Mouse (Mus musculus) urinary bladder, postnatal 36 days (tissue): Measurements from ENCODE around the gene Med27.

Experiments used
- DNase-seq, 2 experiments: peaks; one replicate each; pipeline ENCODE4 v3.0.0; 2022; ENCODE audit warnings: low spot score in 2 of 2, mixed read lengths in 1 of 2

The Med27 gene

DNA sequence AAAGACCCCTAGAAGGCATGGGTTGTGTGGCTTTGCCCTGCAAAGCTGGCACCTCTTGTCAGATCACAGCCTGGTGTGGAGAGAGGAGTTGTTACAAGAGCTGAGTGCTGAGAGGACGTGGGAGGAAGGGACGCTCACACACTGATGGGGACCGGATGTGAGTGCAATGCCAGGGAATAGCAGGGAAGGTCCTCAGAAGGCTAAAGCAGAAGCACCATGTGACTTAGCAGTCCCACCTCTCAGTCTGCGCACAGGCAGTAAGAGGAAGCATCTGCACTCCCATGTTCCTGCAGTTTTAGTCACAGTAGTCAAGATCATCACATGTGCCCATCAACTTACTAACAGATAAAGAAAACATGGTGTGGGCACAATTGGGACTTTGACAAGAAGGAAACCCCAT, 119.8 kb downstream of the Med27 start:
- DNase-seq, result no peak

DNA sequence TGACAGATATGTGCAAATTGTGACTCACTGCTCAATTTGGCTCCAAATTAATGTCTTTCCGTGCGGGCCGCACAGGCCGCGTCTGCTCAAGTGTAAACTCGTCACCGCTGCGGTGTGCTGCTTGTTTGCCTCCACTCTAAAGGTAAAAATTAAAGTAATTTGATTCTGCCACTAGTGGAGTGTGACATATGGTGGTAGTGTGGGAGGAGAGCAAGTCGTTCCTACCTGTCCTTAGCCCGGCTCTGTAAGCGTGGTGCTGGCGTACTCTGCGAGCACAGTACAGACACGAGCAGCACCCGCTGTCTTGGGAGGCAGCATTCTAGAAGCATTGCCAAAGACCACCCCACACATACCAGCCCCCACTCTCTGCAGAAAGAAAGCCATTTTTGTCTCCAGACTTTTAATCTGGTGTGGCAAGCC, 121.9 kb downstream of the Med27 start:
- DNase-seq, result no peak

GRCm38 (mm10) chr2:29472952-29473437, 126.4 kb downstream of the Med27 start:
- DNase-seq, result no peak

DNA sequence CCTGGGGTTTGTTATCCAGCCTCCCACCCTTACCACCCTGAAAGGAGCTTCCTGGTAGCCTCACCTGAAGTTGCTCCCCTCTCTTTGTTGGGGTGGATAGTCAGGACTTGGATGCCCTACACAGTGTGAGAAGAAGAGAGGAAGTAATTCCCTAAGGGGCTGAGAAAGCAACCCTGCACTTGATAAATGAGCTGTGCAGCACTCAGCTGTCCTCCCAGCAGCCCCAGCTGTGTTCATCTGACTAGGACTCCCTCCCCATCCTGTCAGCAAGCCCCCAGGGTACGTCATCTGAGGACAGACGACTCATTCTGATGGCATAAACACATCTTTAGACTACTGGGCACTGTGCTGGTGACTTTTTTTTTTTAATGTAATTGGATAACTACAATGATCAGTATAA, 127.3 kb downstream of the Med27 start:
- no peak for DNase-seq

DNA sequence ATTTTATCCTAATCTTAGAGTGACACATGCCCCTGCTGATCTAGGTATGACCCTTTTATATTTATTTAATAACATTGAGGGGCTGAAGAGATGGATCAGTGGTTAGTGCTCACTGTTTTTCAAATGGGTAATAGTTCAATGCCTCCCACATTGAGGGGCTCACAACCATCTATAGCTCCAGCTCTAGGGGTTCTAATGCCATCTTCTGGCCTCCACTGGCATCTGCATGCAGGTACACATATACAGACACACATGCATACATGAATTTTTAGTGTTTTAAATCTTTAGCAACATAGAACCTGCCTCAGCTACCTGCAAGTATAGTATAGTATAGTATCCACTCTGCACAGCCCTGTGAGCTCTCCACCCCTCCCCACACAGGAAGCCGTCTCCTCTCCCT, 130.1 kb downstream of the Med27 start:
- DNase-seq, result no peak

- no peak for DNase-seq
Measured at GRCm38 (mm10) chr2:29481856-29482255, 135.2 kb downstream of the Med27 start.

- DNase-seq, result no peak
Measured at GRCm38 (mm10) chr2:29482979-29483718, 136.5 kb downstream of the Med27 start.

- DNase-seq, result no peak
Measured at GRCm38 (mm10) chr2:29485519-29485918, 138.9 kb downstream of the Med27 start.

- no peak for DNase-seq
Measured at GRCm38 (mm10) chr2:29486491-29486890, 139.9 kb downstream of the Med27 start.

DNA sequence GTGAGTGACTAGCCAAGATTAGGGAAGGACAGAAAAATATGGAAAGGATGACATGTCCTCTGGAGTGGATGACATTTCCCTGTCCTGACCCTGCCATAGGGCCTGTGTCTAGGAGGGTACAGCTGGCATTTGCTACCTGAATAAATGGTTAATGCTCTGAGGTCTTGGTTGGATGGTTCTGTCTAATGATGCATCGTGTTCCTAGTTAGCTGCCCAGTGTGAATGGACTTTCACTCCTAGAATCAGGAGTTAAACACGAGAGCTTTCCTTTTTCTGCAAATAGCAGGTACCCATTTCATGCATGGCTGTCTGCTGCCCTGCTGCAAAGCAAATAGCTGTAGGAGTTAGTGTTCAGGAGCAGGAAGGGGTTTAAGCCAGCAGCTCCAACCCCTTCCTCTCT, 141.0 kb downstream of the Med27 start:
- DNase-seq, result no peak

GRCm38 (mm10) chr2:29488379-29489236, 142.0 kb downstream of the Med27 start:
- DNase-seq, result no peak

- no peak for DNase-seq
Measured at GRCm38 (mm10) chr2:29491656-29492055, 145.0 kb downstream of the Med27 start.

- no peak for DNase-seq
Measured at GRCm38 (mm10) chr2:29493396-29494031, 146.9 kb downstream of the Med27 start.

- DNase-seq, result no peak
Measured at GRCm38 (mm10) chr2:29495271-29495670, 148.7 kb downstream of the Med27 start.

DNA sequence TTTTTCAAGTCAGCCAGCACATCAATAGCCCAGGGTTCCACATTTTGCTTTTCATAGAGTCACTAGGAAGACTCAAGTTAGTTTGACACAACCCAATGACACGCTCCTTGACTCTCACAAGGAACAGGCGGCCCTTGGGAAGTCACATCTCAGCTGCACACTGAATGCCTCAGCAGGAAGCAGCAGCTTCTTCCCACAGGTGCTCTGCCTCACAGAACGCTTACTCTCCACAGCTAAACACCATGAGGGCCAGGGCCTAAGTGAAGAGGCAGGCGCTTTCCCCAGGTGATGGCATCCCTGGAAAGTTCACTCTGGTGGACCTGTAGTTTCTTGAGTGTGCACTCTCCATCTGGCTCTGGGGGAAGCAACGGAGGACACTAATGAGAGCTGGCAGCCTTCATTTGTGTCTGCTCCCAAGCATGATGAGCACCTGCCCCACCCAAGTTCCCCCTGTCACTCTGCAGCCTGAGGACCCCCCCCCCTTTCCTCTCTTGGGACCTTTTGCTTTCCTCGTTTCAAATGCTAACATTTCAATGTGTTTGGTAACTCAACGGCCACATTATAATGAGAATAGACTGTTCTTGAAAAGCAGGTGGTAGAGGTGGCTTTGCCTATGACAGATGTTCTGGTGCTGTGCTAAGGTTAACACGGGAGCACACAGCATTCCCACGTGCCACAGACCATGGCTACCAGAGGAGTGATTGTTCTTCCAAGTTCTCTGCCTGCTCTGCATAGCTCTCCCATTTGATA, 154.2 kb downstream of the Med27 start:
- no peak for DNase-seq

DNA sequence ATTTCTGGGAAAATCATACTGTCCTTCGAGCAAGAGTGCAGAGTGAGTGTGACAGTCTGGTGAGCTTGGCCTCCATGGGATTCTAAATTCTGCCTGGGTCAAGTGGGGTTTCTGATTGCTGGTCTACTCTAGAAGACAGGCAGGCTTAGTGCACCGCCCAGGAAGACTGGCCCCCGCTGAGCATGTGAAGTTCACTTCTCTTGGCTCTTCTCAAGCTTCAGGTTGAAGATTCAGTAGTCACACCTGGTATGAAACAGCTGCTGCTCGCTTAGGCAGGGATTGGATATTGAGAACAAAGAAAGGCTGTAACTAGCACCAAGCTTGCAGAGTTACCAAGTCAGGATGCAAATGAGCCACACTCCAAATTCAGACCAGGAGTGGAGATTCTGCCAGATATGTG, 154.8 kb downstream of the Med27 start:
- no peak for DNase-seq

DNA sequence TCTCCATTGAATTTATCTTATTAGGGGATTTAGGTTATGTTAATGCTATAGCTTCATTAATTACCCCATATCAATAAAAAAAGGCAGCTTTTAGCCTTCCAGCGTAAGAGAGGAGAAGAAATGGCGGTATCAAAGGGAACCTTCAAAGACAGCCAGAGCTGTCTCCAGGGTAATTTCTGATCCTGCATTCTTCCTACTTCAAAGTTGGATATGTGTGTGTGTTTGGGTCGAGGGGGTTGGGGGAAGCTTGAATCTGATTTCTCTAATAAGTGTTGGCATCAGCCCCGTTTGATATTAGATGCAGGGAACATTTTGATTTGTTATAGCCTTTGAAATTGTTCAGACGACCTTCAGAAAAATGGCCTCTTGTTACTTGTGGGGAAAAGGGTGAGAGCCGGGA, 158.2 kb downstream of the Med27 start:
- DNase-seq, result no peak

DNA sequence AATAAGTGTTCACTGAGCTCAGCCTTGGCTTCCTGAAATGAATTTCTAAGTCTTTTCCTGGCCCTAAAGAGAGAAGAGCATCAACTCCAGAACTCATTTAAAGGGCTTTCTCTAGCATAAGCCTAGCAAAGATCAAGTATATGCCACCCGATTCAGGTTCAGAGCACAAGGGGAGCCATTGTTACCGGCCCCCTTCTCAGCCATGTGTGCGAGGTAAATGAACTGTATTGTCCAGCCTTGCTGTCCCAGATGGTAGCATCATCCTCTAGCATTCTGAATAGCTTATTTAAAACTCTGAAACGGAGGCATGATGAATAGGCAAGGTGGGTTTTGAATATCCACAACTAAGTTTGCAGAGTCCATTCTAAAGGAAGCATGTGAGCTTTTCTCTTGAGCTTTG, 159.8 kb downstream of the Med27 start:
- DNase-seq, result no peak

- no peak for DNase-seq
Measured at GRCm38 (mm10) chr2:29513131-29513530, 166.5 kb downstream of the Med27 start.

DNA sequence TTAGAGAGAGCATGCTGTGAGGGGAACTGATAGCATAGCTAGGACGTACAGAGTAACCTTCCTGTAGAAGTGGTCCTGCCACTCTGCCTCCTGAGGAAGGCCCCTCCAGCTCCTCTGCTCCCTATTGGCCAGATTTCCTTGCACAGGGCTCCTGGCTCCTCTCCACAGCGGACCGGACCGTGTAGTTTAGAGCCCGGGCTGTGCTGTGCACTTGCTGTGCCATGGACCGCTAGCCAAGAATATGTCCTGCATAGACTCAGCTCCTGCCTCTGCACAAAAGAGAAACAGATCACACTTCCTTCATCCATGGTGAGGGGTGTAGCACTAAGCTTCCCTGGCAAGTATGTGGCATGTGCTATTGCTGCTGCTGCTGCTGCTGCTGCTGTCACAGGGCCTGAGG, 168.2 kb downstream of the Med27 start:
- DNase-seq, result no peak

- no peak for DNase-seq
Measured at GRCm38 (mm10) chr2:29515831-29516447, 169.3 kb downstream of the Med27 start.
